Mouse (Mus musculus): ENCODE results near the gene Gm10964. TPM values are rescaled to one million over a fixed set of nuclear protein-coding genes. Genes with fewer than 3 reads are reported as not detected.
A peak's percentile ranks its signal among the peaks of the same experiment; 100 is the strongest.

Gene Gm10964
- polyA plus RNA-seq, 1 experiment = not detected

GRCm38 (mm10) chr3:103745001-103745770 lies 6.0 kb downstream of the Gm10964 start:
- WGBS = 87% methylated on average over 14 of the region's 14 CpGs
- no peak for TF ChIP-seq POLR2A (IDR thresholded peaks at IDR 0.05; ENCODE audit: low read depth, low read length)
- TF ChIP-seq CTCF (IDR thresholded peaks at IDR 0.05; ENCODE audit: extremely low read depth, insufficient read length, insufficient replicate concordance, low read depth, low read length) = no peak
- H3K4me1 ChIP-seq (ENCODE audit: control insufficient read depth, insufficient read depth, insufficient read length, low read length) = no peaks in the 10 kb centered on the region; the same call in 1 of the 2 replicates
- H3K27ac ChIP-seq (ENCODE audit: insufficient read depth, low read depth, low read length) = peak overlapping the region; percentile 27
- no peak overlapping the region for H3K4me3 ChIP-seq (ENCODE audit: low read depth, low read length)
- no peaks in the 10 kb centered on the region for H3K27me3 ChIP-seq (ENCODE audit: control insufficient read depth, insufficient read depth, low read length)
- peaks cover 68% of the 10 kb centered on the region for H3K36me3 ChIP-seq (ENCODE audit: control insufficient read depth, insufficient read depth, low read length)

GRCm38 (mm10) chr3:103746711-103747110 lies 7.5 kb downstream of the Gm10964 start:
- H3K36me3 ChIP-seq (ENCODE audit: control insufficient read depth, insufficient read depth, low read length) = peaks cover 73% of the 10 kb centered on the region
- no peaks in the 10 kb centered on the region; the same call in 1 of the 2 replicates for H3K4me1 ChIP-seq (ENCODE audit: control insufficient read depth, insufficient read depth, insufficient read length, low read length)
- no peak for TF ChIP-seq CTCF (IDR thresholded peaks at IDR 0.05; ENCODE audit: extremely low read depth, insufficient read length, insufficient replicate concordance, low read depth, low read length)
- no peak overlapping the region for H3K4me3 ChIP-seq (ENCODE audit: low read depth, low read length)
- WGBS = 80% methylated on average over 5 of the region's 5 CpGs
- no peak overlapping the region for H3K27ac ChIP-seq (ENCODE audit: insufficient read depth, low read depth, low read length)
- no peaks in the 10 kb centered on the region for H3K27me3 ChIP-seq (ENCODE audit: control insufficient read depth, insufficient read depth, low read length)

- Histone ChIP-seq H3K27ac (ENCODE audit: insufficient read depth, low read depth, low read length) (no peak overlapping the region), H3K4me3 (ENCODE audit: low read depth, low read length) (no peak overlapping the region), H3K36me3 (ENCODE audit: control insufficient read depth, insufficient read depth, low read length) (peaks cover 69% of the 10 kb centered on the region), H3K4me1 (ENCODE audit: control insufficient read depth, insufficient read depth, insufficient read length, low read length) (no peaks in the 10 kb centered on the region), H3K27me3 (ENCODE audit: control insufficient read depth, insufficient read depth, low read length) (no peaks in the 10 kb centered on the region)
- 87% methylated on average over 2 of the region's 2 CpGs for WGBS
- TF ChIP-seq POLR2A (IDR thresholded peaks at IDR 0.05; ENCODE audit: low read depth, low read length) (no peak), CTCF (IDR thresholded peaks at IDR 0.05; ENCODE audit: extremely low read depth, insufficient read length, insufficient replicate concordance, low read depth, low read length) (no peak)
These were observed 12.4 kb downstream of the Gm10964 start for GRCm38 (mm10) chr3:103751558-103751957.

- Histone ChIP-seq H3K27me3 (ENCODE audit: control insufficient read depth, insufficient read depth, low read length) (no peaks in the 10 kb centered on the region), H3K4me3 (ENCODE audit: low read depth, low read length) (no peak overlapping the region), H3K27ac (ENCODE audit: insufficient read depth, low read depth, low read length) (no peak overlapping the region), H3K36me3 (ENCODE audit: control insufficient read depth, insufficient read depth, low read length) (peaks cover 58% of the 10 kb centered on the region), H3K4me1 (ENCODE audit: control insufficient read depth, insufficient read depth, insufficient read length, low read length) (peaks cover 6% of the 10 kb centered on the region; the same call in 1 of the 2 replicates)
- no peak for TF ChIP-seq CTCF (IDR thresholded peaks at IDR 0.05; ENCODE audit: extremely low read depth, insufficient read length, insufficient replicate concordance, low read depth, low read length)
- no peak for TF ChIP-seq POLR2A (IDR thresholded peaks at IDR 0.05; ENCODE audit: low read depth, low read length)
- 71% methylated on average over 3 of the region's 3 CpGs for WGBS
These were observed 16.2 kb downstream of the Gm10964 start for GRCm38 (mm10) chr3:103755351-103755750.

- Histone ChIP-seq H3K4me1 (ENCODE audit: control insufficient read depth, insufficient read depth, insufficient read length, low read length) (peaks cover 6% of the 10 kb centered on the region; the same call in 1 of the 2 replicates), H3K36me3 (ENCODE audit: control insufficient read depth, insufficient read depth, low read length) (peaks cover 55% of the 10 kb centered on the region), H3K27me3 (ENCODE audit: control insufficient read depth, insufficient read depth, low read length) (no peaks in the 10 kb centered on the region), H3K27ac (ENCODE audit: insufficient read depth, low read depth, low read length) (no peak overlapping the region), H3K4me3 (ENCODE audit: low read depth, low read length) (no peak overlapping the region)
- TF ChIP-seq CTCF (IDR thresholded peaks at IDR 0.05; ENCODE audit: extremely low read depth, insufficient read length, insufficient replicate concordance, low read depth, low read length) (no peak), POLR2A (IDR thresholded peaks at IDR 0.05; ENCODE audit: low read depth, low read length) (no peak)
- WGBS = 39% methylated on average over 2 of the region's 2 CpGs
These were observed 17.8 kb downstream of the Gm10964 start for GRCm38 (mm10) chr3:103756920-103757319.

- H3K27ac ChIP-seq (ENCODE audit: insufficient read depth, low read depth, low read length) = no peak overlapping the region
- peaks cover 52% of the 10 kb centered on the region for H3K36me3 ChIP-seq (ENCODE audit: control insufficient read depth, insufficient read depth, low read length)
- H3K4me3 ChIP-seq (ENCODE audit: low read depth, low read length) = no peak overlapping the region
- 92% methylated on average over 7 of the region's 7 CpGs for WGBS
- H3K4me1 ChIP-seq (ENCODE audit: control insufficient read depth, insufficient read depth, insufficient read length, low read length) = peaks cover 6% of the 10 kb centered on the region; the same call in 1 of the 2 replicates
- TF ChIP-seq POLR2A (IDR thresholded peaks at IDR 0.05; ENCODE audit: low read depth, low read length) (no peak), CTCF (IDR thresholded peaks at IDR 0.05; ENCODE audit: extremely low read depth, insufficient read length, insufficient replicate concordance, low read depth, low read length) (no peak)
- H3K27me3 ChIP-seq (ENCODE audit: control insufficient read depth, insufficient read depth, low read length) = no peaks in the 10 kb centered on the region
These were observed 19.3 kb downstream of the Gm10964 start for GRCm38 (mm10) chr3:103758456-103758855.

GRCm38 (mm10) chr3:103759261-103759970 lies 20.2 kb downstream of the Gm10964 start:
- H3K4me1 ChIP-seq (ENCODE audit: control insufficient read depth, insufficient read depth, insufficient read length, low read length) = peaks cover 6% of the 10 kb centered on the region; the same call in 1 of the 2 replicates
- no peak overlapping the region for H3K27ac ChIP-seq (ENCODE audit: insufficient read depth, low read depth, low read length)
- no peaks in the 10 kb centered on the region for H3K27me3 ChIP-seq (ENCODE audit: control insufficient read depth, insufficient read depth, low read length)
- peaks cover 54% of the 10 kb centered on the region for H3K36me3 ChIP-seq (ENCODE audit: control insufficient read depth, insufficient read depth, low read length)
- no peak overlapping the region for H3K4me3 ChIP-seq (ENCODE audit: low read depth, low read length)
- 41% methylated on average over 5 of the region's 5 CpGs for WGBS
- TF ChIP-seq CTCF (IDR thresholded peaks at IDR 0.05; ENCODE audit: extremely low read depth, insufficient read length, insufficient replicate concordance, low read depth, low read length) (no peak), POLR2A (IDR thresholded peaks at IDR 0.05; ENCODE audit: low read depth, low read length) (no peak)
